Mouse (Mus musculus): ENCODE measurements around the gene Med21. TPM values are rescaled to one million over a fixed set of nuclear protein-coding genes. Genes with fewer than 3 reads are reported as not detected.

The Med21 gene
- 10 to 100 TPM; 34.8 to 36.6 TPM for total RNA-seq (2023)

DNA sequence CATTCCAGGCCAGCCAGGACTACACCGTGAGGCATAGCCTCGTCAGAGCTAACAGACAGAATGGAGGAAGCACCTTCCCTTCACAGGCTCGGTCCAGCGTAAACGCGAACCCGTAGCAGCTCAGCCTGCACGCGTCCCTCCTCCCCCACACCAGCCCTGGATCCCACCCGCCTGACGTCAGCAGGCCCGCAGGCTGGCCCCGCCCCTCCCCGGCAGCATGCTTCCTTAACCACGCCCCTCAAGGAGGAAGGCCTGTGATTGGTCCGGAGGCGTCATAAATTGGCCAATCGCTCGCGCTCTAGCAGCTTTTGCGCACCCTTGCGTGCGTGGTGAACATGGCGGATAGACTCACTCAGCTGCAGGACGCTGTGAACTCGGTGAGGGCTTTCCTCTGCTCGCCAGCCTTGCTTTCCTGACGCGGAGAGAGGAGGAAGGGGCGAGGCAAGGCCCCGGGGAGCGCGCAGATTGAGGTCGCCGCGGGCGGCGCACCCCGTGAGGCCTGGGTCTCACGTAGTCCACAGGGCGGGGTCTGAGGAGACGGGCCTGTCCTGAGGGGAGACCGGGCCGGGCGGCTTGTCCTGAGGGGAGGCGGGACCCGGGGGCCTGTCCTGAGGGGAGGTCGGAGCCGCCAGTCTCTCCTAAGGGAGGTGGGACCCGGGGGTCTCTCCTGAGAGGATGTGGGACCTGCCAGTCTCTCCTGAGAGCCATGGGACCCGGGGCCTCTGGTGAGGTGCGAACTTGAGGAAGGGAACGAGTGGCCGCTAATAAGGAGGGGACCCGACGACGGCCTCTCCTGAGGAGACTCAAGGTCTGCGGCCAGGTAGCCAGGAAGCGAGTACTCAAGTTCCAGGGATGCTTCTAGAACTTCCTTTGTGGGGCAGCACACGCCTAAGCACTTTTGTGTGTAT, at the start of gene Med21, which contains the start of gene Tm7sf3:
Gene Med21, plus strand, starts transcription at position 272 of the 908 bp plus-strand sequence.
Gene Tm7sf3, minus strand, starts transcription at position 549 of the 908 bp plus-strand sequence.

Other genes with a start within 250 kb of the Med21 start
- gene Itpr2, start 140.3 kb upstream of the Med21 start, total RNA-seq (2023): 100 to 1,000 TPM; 184 to 193 TPM
- gene Fgfr1op2, start 65.3 kb upstream of the Med21 start, total RNA-seq (2023): 10 to 100 TPM; 93.3 to 97.7 TPM
- 10 to 100 TPM; 70.0 to 80.7 TPM for gene Ints13, start 64.7 kb upstream of the Med21 start, total RNA-seq (2023)
- 10 to 100 TPM in 1 of 2 experiments, 1 to 10 TPM in 1; 9.7 to 10.2 TPM for gene Tm7sf3, start 277 bp downstream of the Med21 start, total RNA-seq (2023)
- gene Stk38l, start 82.4 kb downstream of the Med21 start, total RNA-seq (2023): 10 to 100 TPM; 15.3 to 16.3 TPM
- not detected for gene Arntl2, start 153.5 kb downstream of the Med21 start, total RNA-seq (2023)
- not detected for gene Smco2, start 207.6 kb downstream of the Med21 start, total RNA-seq (2023)
- gene Ppfibp1, start 245.9 kb downstream of the Med21 start, total RNA-seq (2023): 10 to 100 TPM; 11.7 to 12.7 TPM

All from B cell, adult 67 days (primary cell).